Mouse (Mus musculus): Measurements from ENCODE around the gene Rdh16f1. TPM values are rescaled to one million over a fixed set of nuclear protein-coding genes. Genes with fewer than 3 reads are reported as not detected.

The Rdh16f1 gene
- polyA plus RNA-seq, 1 experiment from 2014 or later = 0.67 TPM

- H3K9me3 ChIP-seq (ENCODE audit: control insufficient read depth, low read length) = no peaks in the 10 kb centered on the region
- ATAC-seq (ENCODE audit: low FRiP score, low TSS enrichment) (no peak), DNase-seq (ENCODE audit: low spot score) (no peak)
- no peak overlapping the region for H3K27ac ChIP-seq (replicated peaks)
- H3K4me1 ChIP-seq (replicated peaks; ENCODE audit: control insufficient read depth, insufficient read depth) = no peaks in the 10 kb centered on the region
- no peaks in the 10 kb centered on the region for H3K36me3 ChIP-seq (ENCODE audit: control insufficient read depth, insufficient read depth, low read length)
- no peak overlapping the region for H3K9ac ChIP-seq (ENCODE audit: low read length)
- 70% methylated on average over 2 of the region's 2 CpGs for WGBS
- H3K4me2 ChIP-seq (replicated peaks; ENCODE audit: low read depth) = no peak overlapping the region
- TF ChIP-seq CTCF (IDR thresholded peaks at IDR 0.05; ENCODE audit: low read depth) = no peak
- TF ChIP-seq EP300 (optimal IDR thresholded peaks at IDR 0.05) = no peak
- H3K27me3 ChIP-seq (ENCODE audit: control insufficient read depth, insufficient read depth, low read length) = no peaks in the 10 kb centered on the region
- no peak overlapping the region for H3K4me3 ChIP-seq (ENCODE audit: low read depth, low read length)
Observed at GRCm38 (mm10) chr10:127840776-127841175, 81.2 kb downstream of the Rdh16f1 start.

Other genes starting within 250 kb of the Rdh16f1 start
- 58.2 and 72.8 TPM in 2 replicates for gene Ndufa4l2, start 244.8 kb upstream of the Rdh16f1 start, polyA plus RNA-seq (2015; fragmentation: Nextera tagmentation; extraction: Ambion mirVana)
- 38.9 and 40.9 TPM in 2 replicates for gene Shmt2, start 237.3 kb upstream of the Rdh16f1 start, polyA plus RNA-seq (2015; fragmentation: Nextera tagmentation; extraction: Ambion mirVana)
- 2.7 and 4.0 TPM in 2 replicates for gene Nxph4, start 225.2 kb upstream of the Rdh16f1 start, polyA plus RNA-seq (2015; fragmentation: Nextera tagmentation; extraction: Ambion mirVana)
- gene Lrp1, start 138.6 kb upstream of the Rdh16f1 start, polyA plus RNA-seq (2015; fragmentation: Nextera tagmentation; extraction: Ambion mirVana) = 32.7 and 37.4 TPM in 2 replicates
- gene Stat6, start 116.8 kb upstream of the Rdh16f1 start, polyA plus RNA-seq (2015; fragmentation: Nextera tagmentation; extraction: Ambion mirVana) = 31.4 and 34.6 TPM in 2 replicates
- 4.1 and 4.5 TPM in 2 replicates for gene Nemp1, start 92.9 kb upstream of the Rdh16f1 start, polyA plus RNA-seq (2015; fragmentation: Nextera tagmentation; extraction: Ambion mirVana)
- 6.8 and 8.9 TPM in 2 replicates for gene Nab2, start 91.2 kb upstream of the Rdh16f1 start, polyA plus RNA-seq (2015; fragmentation: Nextera tagmentation; extraction: Ambion mirVana)
- gene Myo1a, start 54.6 kb upstream of the Rdh16f1 start, polyA plus RNA-seq (2015; fragmentation: Nextera tagmentation; extraction: Ambion mirVana) = 39.3 and 42.1 TPM in 2 replicates
- gene Tac2, start 35.3 kb upstream of the Rdh16f1 start, polyA plus RNA-seq (2015; fragmentation: Nextera tagmentation; extraction: Ambion mirVana) = 0.34 and 0.35 TPM in 2 replicates
- gene Zbtb39, start 20.2 kb upstream of the Rdh16f1 start, polyA plus RNA-seq (2015; fragmentation: Nextera tagmentation; extraction: Ambion mirVana) = 1.4 and 1.6 TPM in 2 replicates
- gene Gpr182, start 8.1 kb upstream of the Rdh16f1 start, polyA plus RNA-seq (2015; fragmentation: Nextera tagmentation; extraction: Ambion mirVana) = 0.77 and 0.92 TPM in 2 replicates
- 0.19 and 0.23 TPM in 2 replicates for gene Rdh1, start 66 bp upstream of the Rdh16f1 start, polyA plus RNA-seq (2015; fragmentation: Nextera tagmentation; extraction: Ambion mirVana)
- gene Rdh9, start 16.6 kb downstream of the Rdh16f1 start, polyA plus RNA-seq (2015; fragmentation: Nextera tagmentation; extraction: Ambion mirVana) = not detected in 2 replicates
- gene Rdh16, start 41.4 kb downstream of the Rdh16f1 start, polyA plus RNA-seq (2015; fragmentation: Nextera tagmentation; extraction: Ambion mirVana) = 1.0 and 1.5 TPM in 2 replicates
- not detected in 2 replicates for gene Rdh19, start 90.1 kb downstream of the Rdh16f1 start, polyA plus RNA-seq (2015; fragmentation: Nextera tagmentation; extraction: Ambion mirVana)
- gene Rdh16f2, start 106.7 kb downstream of the Rdh16f1 start, polyA plus RNA-seq (2015; fragmentation: Nextera tagmentation; extraction: Ambion mirVana) = not detected in 2 replicates
- 1.9 and 2.1 TPM in 2 replicates for gene Rdh7, start 129.0 kb downstream of the Rdh16f1 start, polyA plus RNA-seq (2015; fragmentation: Nextera tagmentation; extraction: Ambion mirVana)
- gene Sdr9c7, start 138.7 kb downstream of the Rdh16f1 start, polyA plus RNA-seq (2015; fragmentation: Nextera tagmentation; extraction: Ambion mirVana) = 24.6 and 24.7 TPM in 2 replicates
- 5.0 and 5.7 TPM in 2 replicates for gene Hsd17b6, start 247.8 kb downstream of the Rdh16f1 start, polyA plus RNA-seq (2015; fragmentation: Nextera tagmentation; extraction: Ambion mirVana)